Mouse (Mus musculus) midbrain, embryonic 15.5 days (tissue): ENCODE data around the gene Zzef1. TPM values are rescaled to one million over a fixed set of nuclear protein-coding genes. Genes with fewer than 3 reads are reported as not detected.

Experiments used
- ATAC-seq: fragments of 200-750 bp; cut with Nextera tagmentation; replicated peaks from 2 replicates; pipeline ENCODE4 v1.8.0; 2017; ENCODE audit warnings: moderate TSS enrichment
- H3K27ac ChIP-seq: fragments of 300-500 bp; sonication (generic); 2 replicates; pipeline ENCODE4 v1.5.1; 2015; ENCODE audit warnings: mild to moderate bottlenecking, inconsistent platforms
- H3K27me3 ChIP-seq: fragments of 300-500 bp; sonication (generic); replicated peaks from 2 replicates; pipeline ENCODE4 v1.6.1; 2015; ENCODE audit warnings: inconsistent platforms
- H3K36me3 ChIP-seq: fragments of 300-500 bp; sonication (generic); replicated peaks from 2 replicates; pipeline ENCODE4 v1.6.1; 2015; ENCODE audit warnings: inconsistent platforms
- H3K4me1 ChIP-seq: fragments of 300-500 bp; sonication (generic); 2 replicates; pipeline ENCODE4 v1.6.1; 2015; ENCODE audit warnings: inconsistent platforms
- H3K4me2 ChIP-seq: fragments of 300-500 bp; sonication (generic); 2 replicates; pipeline ENCODE4 v1.6.1; 2015; ENCODE audit warnings: inconsistent platforms, mild to moderate bottlenecking, moderate library complexity
- H3K4me3 ChIP-seq: fragments of 300-500 bp; sonication (generic); 2 replicates; pipeline ENCODE4 v1.5.1; 2015; ENCODE audit warnings: mild to moderate bottlenecking, inconsistent platforms
- H3K9ac ChIP-seq: fragments of 300-500 bp; sonication (generic); 2 replicates; pipeline ENCODE4 v1.6.1; 2015; ENCODE audit warnings: mild to moderate bottlenecking, inconsistent platforms
- H3K9me3 ChIP-seq: fragments of 300-500 bp; sonication (generic); 2 replicates; pipeline ENCODE4 v1.6.1; 2016; ENCODE audit warnings: inconsistent platforms
- WGBS: fragments of 180-500 bp; shearing (Covaris S2); methylation state at CpG from one replicate; pipeline ENCODE4 v1.1.7; 2015; ENCODE audit warnings: mixed read lengths; 5-methylcytosine and 5-hydroxymethylcytosine counted together
- polyA plus RNA-seq: library from polyadenylated mRNA; unstranded; fragments of >200 nt; fragmentation: Nextera tagmentation; extraction: Ambion mirVana; gene quantifications from 2 replicates; pipeline ENCODE4 v1.2.1, GENCODE M21; 2015

The Zzef1 gene
- polyA plus RNA-seq, 1 experiment from 2014 or later = 15.8 TPM

DNA sequence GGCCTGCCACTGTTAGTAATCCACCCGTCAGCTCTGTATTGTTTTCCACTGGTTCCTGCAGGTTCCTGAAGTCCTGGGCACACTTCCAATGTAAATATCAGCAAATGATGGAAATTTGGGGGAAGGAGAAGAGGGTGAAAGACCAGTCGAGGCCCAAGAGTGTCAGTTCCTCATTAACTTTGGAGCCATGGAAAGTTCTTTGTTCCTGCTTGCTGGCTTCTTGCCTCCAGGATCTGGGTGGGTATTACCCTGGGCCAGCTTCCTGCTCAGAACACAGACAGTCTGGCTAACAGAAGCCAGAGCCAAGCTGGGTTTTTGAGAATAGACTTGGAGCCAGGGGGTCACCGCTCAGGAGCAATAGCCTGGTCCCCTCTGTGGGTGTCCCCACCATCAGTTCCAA lies 156.2 kb downstream of the Zzef1 start:
- Histone ChIP-seq H3K36me3 (no peaks in the 10 kb centered on the region), H3K4me2 (no peak overlapping the region), H3K27me3 (no peaks in the 10 kb centered on the region), H3K27ac (no peak overlapping the region), H3K4me1 (no peaks in the 10 kb centered on the region), H3K9ac (no peak overlapping the region), H3K9me3 (no peaks in the 10 kb centered on the region), H3K4me3 (no peak overlapping the region)
- ATAC-seq = no peak
- WGBS = 57% methylated on average over 3 of the region's 3 CpGs

GRCm38 (mm10) chr11:72952697-72953096 lies 156.7 kb downstream of the Zzef1 start:
- Histone ChIP-seq H3K27ac (no peak overlapping the region), H3K4me2 (no peak overlapping the region), H3K36me3 (no peaks in the 10 kb centered on the region), H3K9me3 (no peaks in the 10 kb centered on the region), H3K4me1 (no peaks in the 10 kb centered on the region), H3K9ac (no peak overlapping the region), H3K4me3 (no peak overlapping the region), H3K27me3 (no peaks in the 10 kb centered on the region)
- 93% methylated on average over 6 of the region's 6 CpGs for WGBS
- no peak for ATAC-seq

DNA sequence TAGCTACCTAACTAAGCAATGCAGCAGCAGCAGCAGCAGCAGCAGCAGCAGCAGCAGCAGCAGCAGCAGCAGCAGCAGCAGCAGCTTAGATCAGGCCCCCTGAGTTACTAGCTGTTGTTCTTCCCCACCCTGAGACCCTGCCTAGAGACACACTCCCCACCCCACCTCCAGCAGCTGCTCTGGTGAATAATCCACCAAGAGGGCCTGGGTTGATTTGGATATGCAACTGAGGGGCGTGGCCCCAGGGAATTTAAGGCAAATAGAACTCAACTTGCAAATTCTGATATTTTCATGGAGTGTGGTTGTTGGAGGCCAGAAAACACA lies 157.1 kb downstream of the Zzef1 start:
- no peaks in the 10 kb centered on the region for H3K9me3 ChIP-seq
- H3K4me3 ChIP-seq = no peak overlapping the region
- H3K4me2 ChIP-seq = no peak overlapping the region
- no peaks in the 10 kb centered on the region for H3K4me1 ChIP-seq
- no peaks in the 10 kb centered on the region for H3K27me3 ChIP-seq
- H3K9ac ChIP-seq = no peak overlapping the region
- no peak for ATAC-seq
- WGBS = 84% methylated on average over 1 of the region's 1 CpGs
- H3K27ac ChIP-seq = no peak overlapping the region
- no peaks in the 10 kb centered on the region for H3K36me3 ChIP-seq

GRCm38 (mm10) chr11:72953440-72954151 lies 157.6 kb downstream of the Zzef1 start:
- no peaks in the 10 kb centered on the region for H3K4me1 ChIP-seq
- no peak overlapping the region for H3K4me2 ChIP-seq
- H3K27ac ChIP-seq = no peak overlapping the region
- no peaks in the 10 kb centered on the region for H3K36me3 ChIP-seq
- H3K9ac ChIP-seq = no peak overlapping the region
- no peak overlapping the region for H3K4me3 ChIP-seq
- no peak for ATAC-seq
- 88% methylated on average over 4 of the region's 4 CpGs for whole genome bisulfite sequencing
- H3K9me3 ChIP-seq = no peaks in the 10 kb centered on the region
- no peaks in the 10 kb centered on the region; the same call in 1 of the 2 replicates for H3K27me3 ChIP-seq

DNA sequence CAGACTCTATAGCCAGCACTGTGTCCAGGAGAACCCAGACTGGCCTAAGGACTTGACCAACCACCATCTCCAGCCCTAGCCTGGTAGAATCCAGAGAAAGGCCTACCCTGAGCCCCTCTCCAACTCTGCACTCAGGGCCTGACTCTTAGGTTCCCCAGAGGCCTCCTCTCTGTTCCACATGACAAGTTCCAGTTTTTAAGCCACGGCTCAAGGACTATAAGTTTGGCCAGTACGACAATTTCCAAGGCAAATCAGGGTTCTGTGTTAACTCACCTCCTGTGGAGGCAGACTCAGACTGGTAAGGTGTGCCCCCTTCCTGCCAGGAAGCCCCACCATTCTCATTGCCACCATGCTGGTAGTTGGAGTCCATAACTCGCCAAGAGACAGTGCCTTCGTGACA lies 158.2 kb downstream of the Zzef1 start:
- ATAC-seq = no peak
- WGBS = 84% methylated on average over 4 of the region's 4 CpGs
- no peaks in the 10 kb centered on the region for H3K36me3 ChIP-seq

DNA sequence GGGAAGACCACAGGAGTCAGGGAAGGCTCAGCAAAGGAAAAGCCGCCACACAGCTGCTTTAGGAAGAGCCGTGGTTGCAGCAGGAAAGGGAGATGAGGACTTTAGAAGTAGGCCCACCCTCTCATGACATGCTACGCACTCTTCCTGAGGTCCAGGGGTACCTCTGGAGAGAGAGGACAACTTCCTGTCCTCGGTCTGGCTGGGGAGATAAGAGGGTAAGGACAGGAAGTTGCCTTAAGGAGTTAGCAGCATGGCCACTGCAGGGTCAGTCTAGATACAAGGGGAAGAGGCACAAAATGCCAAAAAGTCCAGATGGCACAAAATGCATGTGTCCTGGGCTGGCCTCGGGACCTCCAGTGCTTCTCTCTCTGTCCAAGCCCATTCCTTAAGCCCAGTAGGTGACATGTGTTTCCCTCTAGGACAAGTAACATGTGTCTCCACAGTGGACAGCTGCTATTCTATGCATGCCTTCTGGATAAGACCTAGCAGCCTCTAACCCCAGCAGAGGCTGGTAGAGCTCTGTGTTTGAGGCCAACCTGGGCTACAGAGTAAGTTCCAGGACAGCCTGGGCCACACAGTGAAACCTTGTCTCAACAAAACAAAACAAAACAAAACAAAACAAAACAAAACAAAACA lies 159.4 kb downstream of the Zzef1 start:
- H3K36me3 ChIP-seq = no peaks in the 10 kb centered on the region
- WGBS = 79% methylated on average over 5 of the region's 5 CpGs
- no peak for ATAC-seq

More for the DNA sequence above, 158.2 kb downstream of the Zzef1 start:
- Histone ChIP-seq H3K27me3 (peaks cover 5% of the 10 kb centered on the region), H3K27ac (no peak overlapping the region), H3K9ac (no peak overlapping the region), H3K9me3 (no peaks in the 10 kb centered on the region), H3K4me3 (no peak overlapping the region), H3K4me2 (no peak overlapping the region), H3K4me1 (no peaks in the 10 kb centered on the region)

DNA sequence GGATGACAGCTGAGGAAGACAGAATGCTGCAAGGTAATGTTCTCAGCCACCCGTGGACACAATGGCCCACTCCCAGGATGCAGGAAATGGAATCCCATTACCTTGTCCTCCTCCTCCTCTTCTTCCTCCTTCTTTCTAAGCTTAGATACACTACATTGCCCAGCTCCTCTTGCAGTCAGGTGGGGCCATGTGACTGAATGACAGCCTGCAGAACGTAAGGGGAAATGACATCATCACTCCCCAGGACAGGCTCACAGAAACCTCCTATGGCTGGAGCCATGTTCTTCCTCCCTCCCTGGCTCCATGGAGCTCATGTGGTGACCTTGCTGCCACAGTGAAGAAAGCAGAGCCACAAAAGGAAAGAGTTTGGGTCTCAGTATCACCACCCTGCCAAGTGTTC lies 161.3 kb downstream of the Zzef1 start:
- H3K36me3 ChIP-seq = no peaks in the 10 kb centered on the region
- ATAC-seq = no peak
- peaks cover 7% of the 10 kb centered on the region for H3K4me1 ChIP-seq
- peaks cover 34% of the 10 kb centered on the region for H3K27me3 ChIP-seq
- no peak overlapping the region for H3K9ac ChIP-seq
- H3K9me3 ChIP-seq = no peaks in the 10 kb centered on the region
- no peak overlapping the region for H3K4me2 ChIP-seq
- no peak overlapping the region for H3K27ac ChIP-seq
- H3K4me3 ChIP-seq = no peak overlapping the region
- 66% methylated on average over 2 of the region's 2 CpGs for WGBS

More for the DNA sequence above, 159.4 kb downstream of the Zzef1 start:
- Histone ChIP-seq H3K27ac (no peak overlapping the region), H3K9me3 (no peaks in the 10 kb centered on the region), H3K4me2 (no peak overlapping the region), H3K27me3 (peaks cover 17% of the 10 kb centered on the region), H3K9ac (no peak overlapping the region), H3K4me1 (no peaks in the 10 kb centered on the region), H3K4me3 (no peak overlapping the region)

DNA sequence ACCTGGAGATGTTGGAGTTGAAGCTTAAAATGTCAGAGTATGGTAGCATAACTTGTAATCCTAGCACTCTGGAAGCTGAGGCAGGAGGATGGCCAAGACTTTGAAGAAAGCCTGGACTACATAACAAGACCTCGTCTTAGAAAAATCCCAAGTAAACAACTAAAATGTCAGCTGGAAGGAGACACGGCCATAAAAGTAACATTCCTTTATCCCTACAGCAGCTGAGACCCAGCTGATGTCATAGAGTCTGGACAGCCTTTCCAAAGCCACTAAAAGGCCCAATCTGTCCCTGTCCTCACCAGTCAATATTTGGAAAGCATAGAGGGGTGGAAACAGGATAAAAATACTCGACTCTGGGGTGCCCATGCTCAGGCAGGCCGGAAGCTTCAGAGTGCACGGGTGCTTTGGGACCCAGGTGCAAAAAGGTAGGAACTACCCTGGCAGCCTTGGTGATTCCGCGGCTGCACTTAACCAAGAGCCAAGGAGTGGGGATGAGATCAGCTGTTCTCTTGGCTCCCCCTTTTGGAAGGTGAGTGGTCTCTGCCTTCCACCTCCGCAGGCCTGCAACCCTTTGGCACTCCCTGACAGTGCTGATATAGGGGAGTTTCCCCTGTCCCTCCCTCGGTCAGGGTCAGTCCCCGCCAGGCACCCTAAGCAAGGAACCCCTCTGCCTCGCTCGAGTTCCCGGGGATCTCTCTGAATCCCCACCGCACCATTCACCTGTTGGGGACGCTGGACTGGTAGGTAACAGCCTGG lies 164.1 kb downstream of the Zzef1 start:
- Histone ChIP-seq H3K36me3 (no peaks in the 10 kb centered on the region), H3K4me2 (no peak overlapping the region), H3K27me3 (peaks cover 47% of the 10 kb centered on the region), H3K4me1 (peaks cover 7% of the 10 kb centered on the region), H3K9ac (no peak overlapping the region), H3K4me3 (no peak overlapping the region), H3K9me3 (no peaks in the 10 kb centered on the region), H3K27ac (no peak overlapping the region)
- ATAC-seq = no peak
- 14% methylated on average over 15 of the region's 15 CpGs for WGBS

GRCm38 (mm10) chr11:72960723-72961071 lies 164.7 kb downstream of the Zzef1 start:
- peaks cover 7% of the 10 kb centered on the region for H3K4me1 ChIP-seq
- no peak overlapping the region for H3K27ac ChIP-seq
- 4% methylated on average over 15 of the region's 15 CpGs for WGBS
- H3K27me3 ChIP-seq = peaks cover 47% of the 10 kb centered on the region
- peak overlapping the region; percentile 22 for H3K4me3 ChIP-seq
- H3K4me2 ChIP-seq = peak overlapping the region; percentile 39
- H3K36me3 ChIP-seq = no peaks in the 10 kb centered on the region
- H3K9me3 ChIP-seq = no peaks in the 10 kb centered on the region
- H3K9ac ChIP-seq = no peak overlapping the region
- no peak for ATAC-seq

DNA sequence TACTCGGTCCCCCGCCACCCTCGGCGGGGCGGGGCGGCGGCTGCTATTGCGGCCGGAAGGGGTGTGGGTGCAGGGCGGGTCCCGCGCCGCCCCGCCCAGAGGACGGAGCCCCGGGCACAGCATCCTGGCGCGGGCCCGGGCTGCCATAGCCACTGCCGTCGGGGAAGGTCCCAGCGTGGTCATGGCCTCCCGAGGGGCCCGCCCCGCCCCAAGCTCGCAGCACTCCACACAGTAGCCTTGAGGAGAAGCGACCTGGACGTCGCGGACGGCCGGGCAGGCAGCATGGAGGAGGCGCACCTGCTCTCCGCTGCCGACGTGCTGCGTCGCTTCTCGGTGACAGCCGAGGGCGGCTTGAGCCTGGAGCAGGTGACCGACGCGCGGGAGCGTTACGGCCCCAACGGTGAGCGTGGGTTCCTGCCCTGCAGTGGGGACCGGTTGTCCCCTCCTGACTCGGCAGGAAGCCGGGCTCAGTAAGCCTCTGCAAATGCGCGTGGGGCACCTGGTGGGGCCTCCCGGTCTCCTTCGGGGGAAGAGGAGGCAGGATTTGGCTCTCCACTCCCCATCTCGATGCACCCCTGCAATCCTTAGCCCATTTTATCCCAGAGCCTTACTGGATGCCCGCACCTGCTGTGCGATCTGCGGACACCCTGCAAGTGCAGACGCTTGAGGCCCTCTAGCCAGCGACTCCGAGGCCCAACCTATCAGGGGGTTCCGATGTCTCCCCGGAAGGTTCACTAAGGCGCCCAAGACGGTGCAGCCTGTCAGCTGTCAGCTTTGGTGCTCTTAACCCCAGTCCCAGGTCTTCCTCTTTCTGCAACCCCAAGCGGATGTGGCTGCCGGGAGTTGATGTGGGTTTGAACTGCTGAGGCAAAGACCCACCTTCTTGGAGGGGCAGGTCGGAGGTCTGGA lies 165.3 kb downstream of the Zzef1 start, which contains the start of gene Atp2a3:
Gene Atp2a3, plus strand, starts transcription at position 98 of the 909 bp plus-strand sequence.
- Histone ChIP-seq H3K9me3 (no peaks in the 10 kb centered on the region), H3K9ac (no peak within 1 kb of the TSS), H3K4me3 (peak within 1 kb of the TSS; percentile 22), H3K27ac (no peak within 1 kb of the TSS), H3K4me1 (peaks cover 7% of the 10 kb centered on the region), H3K36me3 (no peaks in the 10 kb centered on the region), H3K4me2 (peak within 1 kb of the TSS; percentile 39), H3K27me3 (peaks cover 47% of the 10 kb centered on the region)
- 3% methylated on average over 70 of the region's 70 CpGs for WGBS
- ATAC-seq = no peak

DNA sequence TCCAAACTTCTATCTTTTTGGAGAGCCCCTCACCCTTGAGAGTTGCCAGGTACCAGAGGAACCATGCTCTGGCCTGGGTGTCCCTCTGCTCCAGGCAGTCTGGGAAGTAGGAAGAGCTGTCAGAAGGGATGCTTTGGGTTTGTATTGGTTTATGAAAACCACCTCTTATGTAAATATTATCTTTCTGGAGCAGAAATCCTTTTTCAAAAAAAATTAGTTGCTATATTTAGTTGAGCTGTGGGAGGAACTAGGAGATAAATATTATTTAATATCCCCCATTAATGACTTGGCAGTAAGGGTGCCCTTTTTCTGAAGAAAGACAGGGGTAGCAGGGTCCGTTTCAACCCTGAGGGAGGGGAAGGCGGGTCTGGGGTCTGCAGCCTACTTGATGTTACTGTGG lies 166.4 kb downstream of the Zzef1 start:
- ATAC-seq = no peak
- peaks cover 47% of the 10 kb centered on the region for H3K27me3 ChIP-seq
- peaks cover 7% of the 10 kb centered on the region for H3K4me1 ChIP-seq
- WGBS = 79% methylated on average over 2 of the region's 2 CpGs
- no peaks in the 10 kb centered on the region for H3K36me3 ChIP-seq
- H3K4me2 ChIP-seq = no peak overlapping the region
- no peak overlapping the region for H3K9ac ChIP-seq
- no peak overlapping the region for H3K4me3 ChIP-seq
- H3K27ac ChIP-seq = no peak overlapping the region
- H3K9me3 ChIP-seq = no peaks in the 10 kb centered on the region
